Mouse (Mus musculus): Measurements from ENCODE around the gene Syn3. TPM values are rescaled to one million over a fixed set of nuclear protein-coding genes. Genes with fewer than 3 reads are reported as not detected.
"Not testable (repeated sequence)": the region's sequence is repeated elsewhere in the genome, so short reads cannot be mapped to it uniquely, and the experiment has no call there.

Syn3 gene
- polyA plus RNA-seq, 1 experiment: 0.18 TPM

- 91% methylated on average over 11 of the region's 11 CpGs for WGBS
- Histone ChIP-seq H3K27ac (ENCODE audit: insufficient read depth, low read length) (no peak overlapping the region), H3K4me3 (ENCODE audit: extremely low read depth, insufficient read depth, insufficient read length) (no peak overlapping the region), H3K36me3 (ENCODE audit: control insufficient read depth, insufficient read depth, low read length) (no peaks in the 10 kb centered on the region), H3K4me1 (ENCODE audit: control insufficient read depth, insufficient read depth, insufficient read length) (no peaks in the 10 kb centered on the region), H3K27me3 (ENCODE audit: control insufficient read depth, insufficient read depth, low read length) (no peaks in the 10 kb centered on the region)
- TF ChIP-seq CTCF (IDR thresholded peaks at IDR 0.05; ENCODE audit: extremely low read depth, insufficient read depth, insufficient read length, insufficient replicate concordance) (no peak), POLR2A (IDR thresholded peaks at IDR 0.05; ENCODE audit: low read depth, low read length) (no peak)
- no peak for DNase-seq (ENCODE audit: low read depth in 1 of 2, low spot score in 2 of 2)
These were observed 61.4 kb downstream of the Syn3 start for GRCm38 (mm10) chr10:86437294-86437693.

- H3K4me3 ChIP-seq (ENCODE audit: extremely low read depth, insufficient read depth, insufficient read length); H3K27me3 ChIP-seq (ENCODE audit: control insufficient read depth, insufficient read depth, low read length); H3K36me3 ChIP-seq (ENCODE audit: control insufficient read depth, insufficient read depth, low read length); H3K27ac ChIP-seq (ENCODE audit: insufficient read depth, low read length); H3K4me1 ChIP-seq (ENCODE audit: control insufficient read depth, insufficient read depth, insufficient read length); DNase-seq (ENCODE audit: low read depth in 1 of 2, low spot score in 2 of 2): not testable (repeated sequence)
- 80% methylated on average over 4 of the region's 4 CpGs for WGBS
These were observed 63.7 kb downstream of the Syn3 start for GRCm38 (mm10) chr10:86435006-86435405.

- no peaks in the 10 kb centered on the region for H3K27me3 ChIP-seq (ENCODE audit: control insufficient read depth, insufficient read depth, low read length)
- no peak for DNase-seq (ENCODE audit: low read depth in 1 of 2, low spot score in 2 of 2)
- H3K27ac ChIP-seq (ENCODE audit: insufficient read depth, low read length): no peak overlapping the region
- no peak for TF ChIP-seq POLR2A (IDR thresholded peaks at IDR 0.05; ENCODE audit: low read depth, low read length)
- no peak for TF ChIP-seq CTCF (IDR thresholded peaks at IDR 0.05; ENCODE audit: extremely low read depth, insufficient read depth, insufficient read length, insufficient replicate concordance)
- no peaks in the 10 kb centered on the region for H3K36me3 ChIP-seq (ENCODE audit: control insufficient read depth, insufficient read depth, low read length)
- H3K4me3 ChIP-seq (ENCODE audit: extremely low read depth, insufficient read depth, insufficient read length): no peak overlapping the region
- H3K4me1 ChIP-seq (ENCODE audit: control insufficient read depth, insufficient read depth, insufficient read length): no peaks in the 10 kb centered on the region
- 79% methylated on average over 3 of the region's 3 CpGs for WGBS
These were observed 69.0 kb downstream of the Syn3 start for GRCm38 (mm10) chr10:86429651-86430050.

- Histone ChIP-seq H3K4me1 (ENCODE audit: control insufficient read depth, insufficient read depth, insufficient read length) (no peaks in the 10 kb centered on the region; the same call in 1 of the 2 replicates), H3K36me3 (ENCODE audit: control insufficient read depth, insufficient read depth, low read length) (no peaks in the 10 kb centered on the region), H3K4me3 (ENCODE audit: extremely low read depth, insufficient read depth, insufficient read length) (no peak overlapping the region), H3K27ac (ENCODE audit: insufficient read depth, low read length) (no peak overlapping the region), H3K27me3 (ENCODE audit: control insufficient read depth, insufficient read depth, low read length) (no peaks in the 10 kb centered on the region)
- TF ChIP-seq CTCF (IDR thresholded peaks at IDR 0.05; ENCODE audit: extremely low read depth, insufficient read depth, insufficient read length, insufficient replicate concordance): no peak
- no peak for TF ChIP-seq POLR2A (IDR thresholded peaks at IDR 0.05; ENCODE audit: low read depth, low read length)
- WGBS: 82% methylated on average over 2 of the region's 2 CpGs
- no peak for DNase-seq (ENCODE audit: low read depth in 1 of 2, low spot score in 2 of 2)
These were observed 70.7 kb downstream of the Syn3 start for GRCm38 (mm10) chr10:86427956-86428355.

- WGBS: 77% methylated on average over 10 of the region's 10 CpGs
- no peak for TF ChIP-seq POLR2A (IDR thresholded peaks at IDR 0.05; ENCODE audit: low read depth, low read length)
- no peak for TF ChIP-seq CTCF (IDR thresholded peaks at IDR 0.05; ENCODE audit: extremely low read depth, insufficient read depth, insufficient read length, insufficient replicate concordance)
These were observed 72.8 kb downstream of the Syn3 start for GRCm38 (mm10) chr10:86425690-86426530.

GRCm38 (mm10) chr10:86421731-86422370 lies 76.8 kb downstream of the Syn3 start:
- 70% methylated on average over 3 of the region's 3 CpGs for WGBS
- Histone ChIP-seq H3K27me3 (ENCODE audit: control insufficient read depth, insufficient read depth, low read length) (no peaks in the 10 kb centered on the region), H3K4me1 (ENCODE audit: control insufficient read depth, insufficient read depth, insufficient read length) (no peaks in the 10 kb centered on the region; the same call in 1 of the 2 replicates), H3K27ac (ENCODE audit: insufficient read depth, low read length) (no peak overlapping the region), H3K36me3 (ENCODE audit: control insufficient read depth, insufficient read depth, low read length) (no peaks in the 10 kb centered on the region), H3K4me3 (ENCODE audit: extremely low read depth, insufficient read depth, insufficient read length) (no peak overlapping the region)
- TF ChIP-seq CTCF (IDR thresholded peaks at IDR 0.05; ENCODE audit: extremely low read depth, insufficient read depth, insufficient read length, insufficient replicate concordance) (no peak), POLR2A (IDR thresholded peaks at IDR 0.05; ENCODE audit: low read depth, low read length) (no peak)
- DNase-seq (ENCODE audit: low read depth in 1 of 2, low spot score in 2 of 2): no peak

More at GRCm38 (mm10) chr10:86425690-86426530, 72.8 kb downstream of the Syn3 start:
- H3K36me3 ChIP-seq (ENCODE audit: control insufficient read depth, insufficient read depth, low read length): no peaks in the 10 kb centered on the region
- no peak for DNase-seq (ENCODE audit: low read depth in 1 of 2, low spot score in 2 of 2)
- H3K4me1 ChIP-seq (ENCODE audit: control insufficient read depth, insufficient read depth, insufficient read length): no peaks in the 10 kb centered on the region; the same call in 1 of the 2 replicates
- no peaks in the 10 kb centered on the region for H3K27me3 ChIP-seq (ENCODE audit: control insufficient read depth, insufficient read depth, low read length)
- no peak overlapping the region for H3K27ac ChIP-seq (ENCODE audit: insufficient read depth, low read length)
- no peak overlapping the region for H3K4me3 ChIP-seq (ENCODE audit: extremely low read depth, insufficient read depth, insufficient read length)

- Histone ChIP-seq H3K4me3 (ENCODE audit: extremely low read depth, insufficient read depth, insufficient read length) (no peak overlapping the region), H3K27me3 (ENCODE audit: control insufficient read depth, insufficient read depth, low read length) (no peaks in the 10 kb centered on the region)
- no peak for DNase-seq (ENCODE audit: low read depth in 1 of 2, low spot score in 2 of 2)
These were observed 79.8 kb downstream of the Syn3 start for GRCm38 (mm10) chr10:86418931-86419330.

More at GRCm38 (mm10) chr10:86418931-86419330, 79.8 kb downstream of the Syn3 start:
- Histone ChIP-seq H3K36me3 (ENCODE audit: control insufficient read depth, insufficient read depth, low read length) (no peaks in the 10 kb centered on the region), H3K4me1 (ENCODE audit: control insufficient read depth, insufficient read depth, insufficient read length) (no peaks in the 10 kb centered on the region; the same call in 1 of the 2 replicates), H3K27ac (ENCODE audit: insufficient read depth, low read length) (no peak overlapping the region)
- WGBS: 75% methylated on average over 5 of the region's 5 CpGs
- TF ChIP-seq POLR2A (IDR thresholded peaks at IDR 0.05; ENCODE audit: low read depth, low read length) (no peak), CTCF (IDR thresholded peaks at IDR 0.05; ENCODE audit: extremely low read depth, insufficient read depth, insufficient read length, insufficient replicate concordance) (no peak)
